Mouse (Mus musculus): ENCODE measurements at regions not wholly inside any gene's neighbourhood (a gene's known extent, or its start where the extent isn't known, plus 50 kb on each side); places are given as distances from the start of the nearest gene placed in this dataset.

DNA sequence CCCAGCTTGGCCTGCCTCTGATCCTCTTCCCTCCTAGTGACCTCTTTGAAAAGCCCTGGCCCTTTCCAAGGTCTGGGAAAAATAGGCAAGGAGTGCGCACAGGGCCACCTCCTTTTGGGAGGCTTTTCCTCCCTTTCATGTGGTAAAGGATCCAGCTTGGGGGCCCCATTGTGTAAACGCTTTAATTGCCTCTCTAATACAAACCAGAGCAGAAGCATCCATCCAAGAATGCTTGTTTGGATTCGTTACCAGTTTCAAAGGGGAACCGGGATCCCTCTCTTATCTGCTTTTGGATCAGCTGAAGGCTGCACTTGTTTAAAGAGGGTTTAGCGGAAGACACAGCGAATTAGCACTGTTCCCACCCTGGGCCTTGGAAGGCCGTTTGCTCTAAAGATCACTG lies 109.3 kb upstream of the Cops8 start:
- Histone ChIP-seq H3K79me2 (ENCODE audit: control insufficient read depth, insufficient read depth, low read length) (no peaks in the 10 kb centered on the region), H3K4me1 (ENCODE audit: control insufficient read depth, insufficient read depth, low read length) (no peaks in the 10 kb centered on the region), H3K27me3 (ENCODE audit: control insufficient read depth, insufficient read depth, low read length) (no peaks in the 10 kb centered on the region), H3K36me3 (ENCODE audit: control insufficient read depth, insufficient read depth, low read length) (no peaks in the 10 kb centered on the region), H3K9ac (ENCODE audit: low read depth, low read length) (no peak overlapping the region), H3K27ac (replicated peaks; ENCODE audit: insufficient read depth, low read depth, low read length) (no peak overlapping the region), H3K4me3 (ENCODE audit: insufficient read depth, low read depth, low read length) (no peak overlapping the region)
- no peak for TF ChIP-seq CTCF (IDR thresholded peaks at IDR 0.05; ENCODE audit: low read depth, low read length)
- no peak for TF ChIP-seq POLR2A (IDR thresholded peaks at IDR 0.05; ENCODE audit: extremely low read depth, insufficient read depth, low read length)
- DNase-seq (ENCODE audit: extremely low read depth, low read depth, low spot score), result no peak
- WGBS, result 37% methylated on average over 7 of the region's 7 CpGs

DNA sequence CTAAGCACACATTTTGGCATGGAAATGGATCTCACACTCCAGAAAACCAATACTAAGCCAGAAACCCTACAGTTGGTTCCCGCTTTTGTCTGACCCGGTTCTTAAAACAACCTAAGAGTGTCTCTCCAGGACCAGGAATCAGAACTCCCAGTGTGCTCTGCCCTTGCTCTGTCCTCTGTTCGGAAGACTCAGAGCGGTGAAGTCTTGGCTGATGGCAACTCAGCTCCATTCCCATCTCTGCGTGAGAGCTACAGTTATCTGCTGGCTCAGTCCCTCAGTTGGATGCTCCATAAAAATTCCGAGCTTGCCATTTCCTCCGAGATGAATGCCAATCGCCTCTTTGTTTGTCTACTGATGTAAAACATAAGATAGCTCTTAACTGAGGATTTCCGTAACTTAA lies 107.6 kb upstream of the Cops8 start:
- Histone ChIP-seq H3K4me1 (ENCODE audit: control insufficient read depth, insufficient read depth, low read length) (no peaks in the 10 kb centered on the region), H3K36me3 (ENCODE audit: control insufficient read depth, insufficient read depth, low read length) (no peaks in the 10 kb centered on the region), H3K27me3 (ENCODE audit: control insufficient read depth, insufficient read depth, low read length) (no peaks in the 10 kb centered on the region), H3K27ac (replicated peaks; ENCODE audit: insufficient read depth, low read depth, low read length) (no peak overlapping the region), H3K9ac (ENCODE audit: low read depth, low read length) (no peak overlapping the region), H3K4me3 (ENCODE audit: insufficient read depth, low read depth, low read length) (no peak overlapping the region), H3K79me2 (ENCODE audit: control insufficient read depth, insufficient read depth, low read length) (no peaks in the 10 kb centered on the region)
- TF ChIP-seq CTCF (IDR thresholded peaks at IDR 0.05; ENCODE audit: low read depth, low read length) (no peak), POLR2A (IDR thresholded peaks at IDR 0.05; ENCODE audit: extremely low read depth, insufficient read depth, low read length) (no peak)
- peak; percentile 6 for DNase-seq (ENCODE audit: extremely low read depth, low read depth, low spot score)
- 80% methylated on average over 9 of the region's 9 CpGs for WGBS

DNA sequence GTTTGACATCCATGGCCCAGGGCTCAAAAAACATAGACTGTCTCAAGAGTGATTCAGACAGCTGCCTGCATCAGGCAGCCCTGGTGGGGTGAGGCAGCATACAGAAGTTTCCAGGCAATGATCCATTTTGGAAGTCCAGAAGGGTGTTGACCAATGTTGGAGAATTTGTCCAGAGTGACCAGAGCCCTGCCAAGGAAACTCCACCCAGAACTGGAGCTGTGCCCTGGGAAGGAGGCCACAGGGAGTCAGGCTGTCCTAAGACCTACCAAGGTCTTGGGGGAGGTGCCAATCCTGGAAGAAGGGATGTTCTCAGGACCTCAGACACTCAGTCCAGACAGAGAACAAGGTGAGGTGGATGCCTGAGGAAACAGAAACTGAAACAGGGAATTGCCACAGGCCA lies 105.2 kb upstream of the Cops8 start:
- TF ChIP-seq CTCF (IDR thresholded peaks at IDR 0.05; ENCODE audit: low read depth, low read length), result no peak
- no peak for TF ChIP-seq POLR2A (IDR thresholded peaks at IDR 0.05; ENCODE audit: extremely low read depth, insufficient read depth, low read length)
- Histone ChIP-seq H3K36me3 (ENCODE audit: control insufficient read depth, insufficient read depth, low read length) (no peaks in the 10 kb centered on the region), H3K9ac (ENCODE audit: low read depth, low read length) (no peak overlapping the region), H3K27me3 (ENCODE audit: control insufficient read depth, insufficient read depth, low read length) (no peaks in the 10 kb centered on the region), H3K79me2 (ENCODE audit: control insufficient read depth, insufficient read depth, low read length) (no peaks in the 10 kb centered on the region), H3K27ac (replicated peaks; ENCODE audit: insufficient read depth, low read depth, low read length) (no peak overlapping the region), H3K4me1 (ENCODE audit: control insufficient read depth, insufficient read depth, low read length) (no peaks in the 10 kb centered on the region), H3K4me3 (ENCODE audit: insufficient read depth, low read depth, low read length) (no peak overlapping the region)
- peak; percentile 11 for DNase-seq (ENCODE audit: extremely low read depth, low read depth, low spot score)

DNA sequence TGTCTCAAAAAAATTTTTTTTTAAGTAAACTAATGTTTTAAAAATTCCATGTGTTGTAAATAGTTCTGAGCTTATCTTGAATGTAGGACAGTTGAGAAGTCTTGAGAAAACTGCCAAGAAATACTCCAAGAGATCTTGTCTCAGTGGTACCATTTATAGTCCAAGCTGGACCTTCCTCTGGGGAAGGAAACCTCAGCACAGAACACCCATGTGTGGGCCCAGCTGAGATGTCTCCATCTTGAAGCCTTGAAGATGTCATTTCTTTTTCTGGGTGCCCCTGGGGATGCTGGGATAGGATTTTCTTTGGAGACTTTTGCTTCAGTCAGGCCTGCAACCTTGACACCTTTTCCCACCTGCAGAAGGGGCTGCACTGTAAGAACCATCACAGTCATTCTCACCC lies 101.4 kb upstream of the Cops8 start:
- no peaks in the 10 kb centered on the region for H3K36me3 ChIP-seq (ENCODE audit: control insufficient read depth, insufficient read depth, low read length)
- H3K79me2 ChIP-seq (ENCODE audit: control insufficient read depth, insufficient read depth, low read length), result no peaks in the 10 kb centered on the region
- no peaks in the 10 kb centered on the region for H3K27me3 ChIP-seq (ENCODE audit: control insufficient read depth, insufficient read depth, low read length)
- H3K9ac ChIP-seq (ENCODE audit: low read depth, low read length), result no peak overlapping the region
- H3K4me3 ChIP-seq (ENCODE audit: insufficient read depth, low read depth, low read length), result no peak overlapping the region
- no peaks in the 10 kb centered on the region for H3K4me1 ChIP-seq (ENCODE audit: control insufficient read depth, insufficient read depth, low read length)
- TF ChIP-seq POLR2A (IDR thresholded peaks at IDR 0.05; ENCODE audit: extremely low read depth, insufficient read depth, low read length) (no peak), CTCF (IDR thresholded peaks at IDR 0.05; ENCODE audit: low read depth, low read length) (no peak)
- H3K27ac ChIP-seq (replicated peaks; ENCODE audit: insufficient read depth, low read depth, low read length), result no peak overlapping the region
- DNase-seq (ENCODE audit: extremely low read depth, low read depth, low spot score), result no peak

DNA sequence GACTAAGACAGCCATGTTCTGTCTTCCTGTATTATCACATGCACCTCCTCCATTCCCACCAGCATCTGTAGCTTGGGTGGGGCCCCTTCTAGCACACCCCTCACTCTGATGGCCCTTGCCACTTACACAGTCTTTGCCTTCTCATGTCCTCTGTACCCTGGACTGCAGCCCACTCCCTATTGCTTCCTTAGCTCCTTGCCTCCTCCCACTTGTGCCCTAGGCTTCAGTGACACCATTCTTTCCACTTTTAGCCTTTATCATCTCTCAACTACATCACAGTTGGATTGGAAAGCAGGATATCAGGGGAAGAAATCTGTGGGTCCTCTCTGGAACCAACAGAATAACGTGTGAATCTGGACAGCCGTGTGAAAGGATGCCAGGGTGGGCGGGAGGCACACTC lies 100.4 kb upstream of the Cops8 start:
- Histone ChIP-seq H3K27me3 (ENCODE audit: control insufficient read depth, insufficient read depth, low read length) (no peaks in the 10 kb centered on the region), H3K79me2 (ENCODE audit: control insufficient read depth, insufficient read depth, low read length) (no peaks in the 10 kb centered on the region), H3K4me3 (ENCODE audit: insufficient read depth, low read depth, low read length) (no peak overlapping the region), H3K9ac (ENCODE audit: low read depth, low read length) (no peak overlapping the region), H3K36me3 (ENCODE audit: control insufficient read depth, insufficient read depth, low read length) (no peaks in the 10 kb centered on the region), H3K4me1 (ENCODE audit: control insufficient read depth, insufficient read depth, low read length) (no peaks in the 10 kb centered on the region), H3K27ac (replicated peaks; ENCODE audit: insufficient read depth, low read depth, low read length) (no peak overlapping the region)
- WGBS, result 92% methylated on average over 3 of the region's 3 CpGs
- DNase-seq (ENCODE audit: extremely low read depth, low read depth, low spot score), result no peak
- TF ChIP-seq POLR2A (IDR thresholded peaks at IDR 0.05; ENCODE audit: extremely low read depth, insufficient read depth, low read length) (no peak), CTCF (IDR thresholded peaks at IDR 0.05; ENCODE audit: low read depth, low read length) (no peak)

DNA sequence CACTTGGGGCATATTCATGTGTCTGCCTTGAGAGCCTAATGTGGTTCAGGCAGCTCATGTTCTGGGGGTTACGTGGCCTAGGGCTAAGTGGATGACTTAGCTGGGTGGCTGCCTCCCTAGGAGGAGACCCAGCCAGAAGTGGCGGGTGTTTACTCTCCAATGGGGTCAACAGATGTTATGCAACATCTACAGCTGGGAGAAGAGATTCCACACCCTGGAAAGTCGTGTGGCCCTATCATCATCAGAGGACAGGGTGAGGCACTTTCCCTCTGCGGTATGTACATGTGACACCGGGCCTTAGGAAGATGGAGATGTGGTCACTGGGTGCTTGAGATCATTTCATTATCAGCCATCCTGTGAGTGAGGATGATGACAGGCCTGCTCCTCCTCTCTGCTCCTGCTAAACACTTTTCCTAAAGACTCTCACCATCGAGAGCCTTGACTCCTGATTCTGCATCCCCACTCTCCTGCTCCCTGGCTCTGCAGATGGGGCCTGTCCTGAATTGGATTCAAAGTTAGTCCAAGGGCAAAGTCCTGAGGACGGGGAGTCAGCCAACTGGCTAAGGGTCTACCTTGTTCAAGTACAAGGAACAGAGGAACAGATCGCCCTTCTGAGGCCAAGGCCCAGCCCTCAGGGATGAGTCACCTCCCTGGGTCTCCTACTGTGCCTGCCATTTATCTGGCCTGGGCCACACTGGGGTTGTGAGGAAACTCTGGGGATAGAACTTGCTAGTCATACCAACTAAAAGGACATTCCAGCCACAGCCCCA lies 99.8 kb upstream of the Cops8 start:
- Histone ChIP-seq H3K4me3 (ENCODE audit: insufficient read depth, low read depth, low read length) (no peak overlapping the region), H3K27me3 (ENCODE audit: control insufficient read depth, insufficient read depth, low read length) (no peaks in the 10 kb centered on the region), H3K4me1 (ENCODE audit: control insufficient read depth, insufficient read depth, low read length) (no peaks in the 10 kb centered on the region), H3K9ac (ENCODE audit: low read depth, low read length) (no peak overlapping the region), H3K27ac (replicated peaks; ENCODE audit: insufficient read depth, low read depth, low read length) (no peak overlapping the region), H3K36me3 (ENCODE audit: control insufficient read depth, insufficient read depth, low read length) (no peaks in the 10 kb centered on the region), H3K79me2 (ENCODE audit: control insufficient read depth, insufficient read depth, low read length) (no peaks in the 10 kb centered on the region)
- no peak for DNase-seq (ENCODE audit: extremely low read depth, low read depth, low spot score)
- TF ChIP-seq CTCF (IDR thresholded peaks at IDR 0.05; ENCODE audit: low read depth, low read length) (no peak), POLR2A (IDR thresholded peaks at IDR 0.05; ENCODE audit: extremely low read depth, insufficient read depth, low read length) (no peak)
- WGBS, result 67% methylated on average over 8 of the region's 8 CpGs

Measured in liver, adult 2 months (tissue).